Mouse (Mus musculus): ENCODE measurements around the gene Gpr31b. TPM values are rescaled to one million over a fixed set of nuclear protein-coding genes. Genes with fewer than 3 reads are reported as not detected.
"Not testable (repeated sequence)": the region's sequence is repeated elsewhere in the genome, so short reads cannot be mapped to it uniquely, and the experiment has no call there.

The Gpr31b gene
- not detected for polyA plus RNA-seq (2012; fragmentation: generic; extraction: Trizol)
- long read RNA-seq, experiment 1 = 0 reads
- long read RNA-seq, experiment 2 = 0 reads

GRCm38 (mm10) chr17:13052124-13052813, at the start of gene Gpr31b:
Gene Gpr31b (minus strand): TSS chr17:13052296.
- not testable (repeated sequence) for H3K79me3 ChIP-seq (ENCODE audit: low read depth); H3K4me3 ChIP-seq (ENCODE audit: insufficient read depth, poor library complexity, severe bottlenecking); H3ac ChIP-seq (ENCODE audit: control insufficient read depth, insufficient read length, low read depth); H3K36me3 ChIP-seq (ENCODE audit: control insufficient read depth, insufficient read depth); H3K79me2 ChIP-seq (ENCODE audit: control insufficient read depth, insufficient read depth); H3K27me3 ChIP-seq (ENCODE audit: control insufficient read depth, insufficient read depth, insufficient read length)

DNA sequence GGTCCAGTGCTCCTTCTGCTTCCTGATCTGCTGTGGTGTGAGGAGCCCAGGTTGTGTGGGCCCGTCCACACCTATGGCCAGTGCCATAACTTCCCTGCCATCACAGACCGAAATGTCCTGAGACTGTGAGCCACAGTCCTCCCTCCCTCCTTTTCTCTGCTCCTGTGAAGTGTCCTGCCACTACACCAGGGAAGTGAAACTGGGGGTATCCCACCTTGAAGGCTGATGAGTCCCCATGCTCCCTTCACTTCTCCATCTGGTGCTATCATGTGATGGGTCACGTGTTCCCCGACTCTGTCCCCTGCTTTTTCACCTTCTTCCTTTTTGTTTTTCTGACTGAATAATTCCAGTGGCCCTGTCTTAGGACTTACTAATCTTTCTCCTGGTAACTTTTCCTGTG, 40.9 kb upstream of the Gpr31b start:
- H3K4me3 ChIP-seq (ENCODE audit: insufficient read depth, poor library complexity, severe bottlenecking) = not testable (repeated sequence)

DNA sequence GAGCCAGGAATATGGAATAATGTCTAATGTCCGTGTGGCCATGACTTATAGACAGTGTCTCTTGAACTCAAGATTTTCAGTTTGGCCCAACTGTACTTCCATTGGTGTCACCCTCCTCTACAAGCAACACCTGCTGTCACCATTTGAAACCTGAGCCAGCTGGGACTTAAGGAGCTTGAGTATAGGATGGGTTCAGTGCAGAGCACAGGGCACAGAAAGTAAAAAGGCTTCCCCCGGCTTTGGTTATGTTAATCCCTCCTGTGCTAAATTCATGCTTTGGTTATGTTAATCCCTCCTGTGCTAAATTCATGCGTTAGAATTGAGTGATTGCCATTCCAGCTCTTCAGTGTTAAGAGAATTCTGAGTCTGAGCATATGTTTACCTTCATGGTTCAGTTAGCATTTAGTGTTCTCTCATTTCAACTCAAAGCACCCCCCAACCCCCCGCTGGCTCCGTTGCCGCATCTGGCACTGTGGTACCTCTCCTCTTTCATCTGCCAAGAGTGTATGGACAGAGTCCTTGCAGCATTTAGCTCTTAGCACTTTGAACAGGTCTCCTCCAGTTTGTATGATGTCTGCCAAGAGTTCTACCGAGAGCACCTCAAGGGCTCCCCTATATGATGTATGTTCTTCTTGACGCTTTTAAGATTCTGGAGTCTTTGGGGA, 40.1 kb upstream of the Gpr31b start:
- not testable (repeated sequence) for H3K36me3 ChIP-seq (ENCODE audit: control insufficient read depth, insufficient read depth); H3K4me3 ChIP-seq (ENCODE audit: insufficient read depth, poor library complexity, severe bottlenecking); H3K79me3 ChIP-seq (ENCODE audit: low read depth); H3ac ChIP-seq (ENCODE audit: control insufficient read depth, insufficient read length, low read depth); H3K27me3 ChIP-seq (ENCODE audit: control insufficient read depth, insufficient read depth, insufficient read length); H3K79me2 ChIP-seq (ENCODE audit: control insufficient read depth, insufficient read depth)

More for the DNA sequence above, 40.9 kb upstream of the Gpr31b start:
- not testable (repeated sequence) for H3K79me2 ChIP-seq (ENCODE audit: control insufficient read depth, insufficient read depth); H3K27me3 ChIP-seq (ENCODE audit: control insufficient read depth, insufficient read depth, insufficient read length); H3ac ChIP-seq (ENCODE audit: control insufficient read depth, insufficient read length, low read depth); H3K36me3 ChIP-seq (ENCODE audit: control insufficient read depth, insufficient read depth); H3K79me3 ChIP-seq (ENCODE audit: low read depth)

- not testable (repeated sequence) for H3K36me3 ChIP-seq (ENCODE audit: control insufficient read depth, insufficient read depth); H3K4me3 ChIP-seq (ENCODE audit: insufficient read depth, poor library complexity, severe bottlenecking); H3ac ChIP-seq (ENCODE audit: control insufficient read depth, insufficient read length, low read depth); H3K79me2 ChIP-seq (ENCODE audit: control insufficient read depth, insufficient read depth); H3K27me3 ChIP-seq (ENCODE audit: control insufficient read depth, insufficient read depth, insufficient read length); H3K79me3 ChIP-seq (ENCODE audit: low read depth)
Observed at GRCm38 (mm10) chr17:13091510-13091909, 39.4 kb upstream of the Gpr31b start.

- H3K36me3 ChIP-seq (ENCODE audit: control insufficient read depth, insufficient read depth); H3K79me3 ChIP-seq (ENCODE audit: low read depth): not testable (repeated sequence)
Observed at GRCm38 (mm10) chr17:13069227-13069626, 17.1 kb upstream of the Gpr31b start.

GRCm38 (mm10) chr17:13067864-13068385, 15.8 kb upstream of the Gpr31b start:
- H3ac ChIP-seq (ENCODE audit: control insufficient read depth, insufficient read length, low read depth); H3K4me3 ChIP-seq (ENCODE audit: insufficient read depth, poor library complexity, severe bottlenecking); H3K79me3 ChIP-seq (ENCODE audit: low read depth); H3K36me3 ChIP-seq (ENCODE audit: control insufficient read depth, insufficient read depth); H3K27me3 ChIP-seq (ENCODE audit: control insufficient read depth, insufficient read depth, insufficient read length); H3K79me2 ChIP-seq (ENCODE audit: control insufficient read depth, insufficient read depth): not testable (repeated sequence)

More at GRCm38 (mm10) chr17:13069227-13069626, 17.1 kb upstream of the Gpr31b start:
- not testable (repeated sequence) for H3K79me2 ChIP-seq (ENCODE audit: control insufficient read depth, insufficient read depth); H3K27me3 ChIP-seq (ENCODE audit: control insufficient read depth, insufficient read depth, insufficient read length); H3ac ChIP-seq (ENCODE audit: control insufficient read depth, insufficient read length, low read depth); H3K4me3 ChIP-seq (ENCODE audit: insufficient read depth, poor library complexity, severe bottlenecking)

GRCm38 (mm10) chr17:13062882-13063281, 10.8 kb upstream of the Gpr31b start:
- not testable (repeated sequence) for H3K79me3 ChIP-seq (ENCODE audit: low read depth); H3ac ChIP-seq (ENCODE audit: control insufficient read depth, insufficient read length, low read depth); H3K4me3 ChIP-seq (ENCODE audit: insufficient read depth, poor library complexity, severe bottlenecking); H3K36me3 ChIP-seq (ENCODE audit: control insufficient read depth, insufficient read depth); H3K79me2 ChIP-seq (ENCODE audit: control insufficient read depth, insufficient read depth); H3K27me3 ChIP-seq (ENCODE audit: control insufficient read depth, insufficient read depth, insufficient read length)

DNA sequence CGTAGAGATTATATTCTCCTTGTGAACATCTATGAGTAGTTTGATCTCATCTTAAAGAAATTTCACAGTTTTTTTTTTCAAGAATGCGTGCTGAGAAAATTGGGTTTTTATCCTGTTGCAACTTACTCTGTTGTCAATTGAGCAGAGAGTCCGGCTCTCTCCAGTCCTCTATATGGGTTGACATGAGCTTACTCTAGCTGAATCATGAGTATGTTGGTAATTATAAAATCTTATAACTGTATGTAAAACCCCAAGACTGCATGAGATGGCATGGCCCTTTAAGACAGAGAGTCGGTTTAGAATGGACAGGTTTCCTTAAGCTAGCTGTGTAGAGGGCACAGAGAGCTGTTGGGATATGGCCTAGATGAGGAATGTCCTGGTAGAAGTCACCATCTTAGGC, 8.7 kb upstream of the Gpr31b start, which contains the start of gene Tcp10b:
Gene Tcp10b, plus strand, starts transcription at position 301 of the 400 bp plus-strand sequence.
- not testable (repeated sequence) for H3ac ChIP-seq (ENCODE audit: control insufficient read depth, insufficient read length, low read depth); H3K79me3 ChIP-seq (ENCODE audit: low read depth); H3K27me3 ChIP-seq (ENCODE audit: control insufficient read depth, insufficient read depth, insufficient read length); H3K79me2 ChIP-seq (ENCODE audit: control insufficient read depth, insufficient read depth); H3K36me3 ChIP-seq (ENCODE audit: control insufficient read depth, insufficient read depth); H3K4me3 ChIP-seq (ENCODE audit: insufficient read depth, poor library complexity, severe bottlenecking)

DNA sequence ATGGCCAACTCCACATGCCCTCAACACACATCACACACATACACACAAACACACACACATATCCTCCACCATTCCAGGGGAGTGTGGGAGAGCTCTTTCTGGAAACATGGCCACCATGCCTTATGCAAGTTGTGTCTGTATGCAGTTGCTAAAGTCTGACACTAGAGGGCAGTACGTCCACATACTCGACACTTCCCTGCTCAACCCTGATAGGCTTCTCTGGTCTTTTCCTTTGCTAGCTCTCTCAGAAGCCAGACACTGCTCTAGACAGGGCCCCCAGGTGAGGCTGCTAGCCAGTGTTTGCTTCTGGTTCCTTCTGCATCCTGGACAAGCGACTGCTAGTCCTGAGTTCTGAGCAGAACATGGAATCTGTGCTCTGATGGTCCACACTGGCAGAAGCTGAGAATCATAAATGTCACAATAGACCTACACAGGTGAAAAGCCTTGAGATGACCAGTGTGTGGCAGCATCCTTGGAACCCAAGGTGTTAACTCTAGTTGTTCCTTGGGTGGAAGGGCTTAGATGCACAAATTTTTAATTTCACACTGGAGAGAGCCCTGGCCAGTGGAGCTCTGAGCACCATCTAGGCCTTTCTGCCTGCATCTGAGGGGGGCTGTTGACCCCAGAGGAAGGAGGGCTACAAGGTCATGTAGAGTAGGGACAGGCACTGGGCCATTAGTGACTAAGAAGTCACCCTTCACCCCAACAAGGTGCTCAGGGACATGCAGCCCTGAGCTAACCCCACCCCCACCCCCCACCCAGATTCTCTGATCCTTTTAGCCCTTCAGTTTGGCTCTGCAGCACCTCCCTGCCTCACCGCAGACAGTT, 8.0 kb downstream of the Gpr31b start:
- H3K27me3 ChIP-seq (ENCODE audit: control insufficient read depth, insufficient read depth, insufficient read length); H3K79me3 ChIP-seq (ENCODE audit: low read depth): not testable (repeated sequence)

DNA sequence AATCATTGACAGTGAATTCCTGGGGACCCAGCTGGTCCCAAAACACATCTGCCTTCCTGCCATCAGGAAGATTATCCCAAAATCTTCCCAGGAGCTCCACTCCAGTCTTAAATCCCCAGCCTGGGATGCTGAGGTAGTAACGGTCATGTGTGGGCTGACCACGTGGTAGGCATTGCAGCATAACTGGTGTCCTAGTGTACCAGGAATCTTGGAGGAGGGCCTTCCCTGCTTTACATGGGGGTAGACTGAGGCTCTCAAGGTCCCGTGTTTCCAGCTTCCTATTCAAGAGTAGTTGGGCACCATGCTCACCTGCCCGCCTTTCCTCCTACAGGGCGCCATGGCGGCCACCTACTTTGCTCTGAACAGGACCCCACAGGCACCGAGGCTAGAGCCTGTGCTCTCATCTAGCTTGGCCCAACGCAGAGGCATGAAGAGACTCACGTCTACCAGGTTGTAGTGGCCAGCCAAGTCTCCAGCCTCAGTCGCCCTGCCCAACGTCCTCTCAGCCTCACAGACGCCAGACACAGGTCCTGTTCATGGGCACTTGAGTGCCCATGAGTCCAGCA, 15.4 kb downstream of the Gpr31b start:
- not testable (repeated sequence) for H3K79me3 ChIP-seq (ENCODE audit: low read depth); H3ac ChIP-seq (ENCODE audit: control insufficient read depth, insufficient read length, low read depth); H3K36me3 ChIP-seq (ENCODE audit: control insufficient read depth, insufficient read depth); H3K4me3 ChIP-seq (ENCODE audit: insufficient read depth, poor library complexity, severe bottlenecking); H3K79me2 ChIP-seq (ENCODE audit: control insufficient read depth, insufficient read depth); H3K27me3 ChIP-seq (ENCODE audit: control insufficient read depth, insufficient read depth, insufficient read length)

More for the DNA sequence above, 8.0 kb downstream of the Gpr31b start:
- H3K36me3 ChIP-seq (ENCODE audit: control insufficient read depth, insufficient read depth); H3ac ChIP-seq (ENCODE audit: control insufficient read depth, insufficient read length, low read depth); H3K79me2 ChIP-seq (ENCODE audit: control insufficient read depth, insufficient read depth); H3K4me3 ChIP-seq (ENCODE audit: insufficient read depth, poor library complexity, severe bottlenecking): not testable (repeated sequence)

Data from C2C12 (cell line).